Mouse (Mus musculus) ZHBTc4 (cell line): ENCODE measurements around the gene Arl16.

Source experiments
- DNase-seq: peaks from one replicate; pipeline ENCODE4 v3.0.0-alpha.2; 2011; ENCODE audit warnings: low read depth, low spot score

Arl16 gene

GRCm38 (mm10) chr11:120453306-120453705, 14.1 kb downstream of the Arl16 start, which contains the start of gene Pde6g:
Gene Pde6g (minus strand): TSS chr11:120453500.
- DNase-seq = no peak

- no peak for DNase-seq
Observed at GRCm38 (mm10) chr11:120452246-120452645, 15.2 kb downstream of the Arl16 start.

GRCm38 (mm10) chr11:120447179-120447578, 20.2 kb downstream of the Arl16 start:
- DNase-seq = no peak

- DNase-seq = no peak
Observed at GRCm38 (mm10) chr11:120445475-120445874, 21.9 kb downstream of the Arl16 start.

- DNase-seq = no peak
Observed at GRCm38 (mm10) chr11:120444106-120444505, 23.3 kb downstream of the Arl16 start.

- no peak for DNase-seq
Observed at GRCm38 (mm10) chr11:120442765-120443280, 24.6 kb downstream of the Arl16 start.

- DNase-seq = no peak
Observed at GRCm38 (mm10) chr11:120442344-120442743, 25.1 kb downstream of the Arl16 start, which contains the start of gene Tspan10. Gene Tspan10 (plus strand): TSS chr11:120442644.

- DNase-seq = no peak
Observed at GRCm38 (mm10) chr11:120437857-120438385, 29.5 kb downstream of the Arl16 start.

- DNase-seq = peak; percentile 94
Observed at GRCm38 (mm10) chr11:120437152-120437856, 30.1 kb downstream of the Arl16 start, which contains the start of gene Nploc4. Gene Nploc4 (minus strand): TSS chr11:120437708.

- no peak for DNase-seq
Observed at GRCm38 (mm10) chr11:120426727-120427126, 40.7 kb downstream of the Arl16 start.

- peak; percentile 91 for DNase-seq
Observed at GRCm38 (mm10) chr11:120423569-120424295, 43.7 kb downstream of the Arl16 start.

- no peak for DNase-seq
Observed at GRCm38 (mm10) chr11:120422651-120423568, 44.5 kb downstream of the Arl16 start.

GRCm38 (mm10) chr11:120418592-120418991, 48.8 kb downstream of the Arl16 start:
- DNase-seq = no peak

- no peak for DNase-seq
Observed at GRCm38 (mm10) chr11:120417852-120418251, 49.6 kb downstream of the Arl16 start.
